Mouse (Mus musculus) hindlimb bud, embryonic 11.5 days (tissue): Measurements from ENCODE around the gene Arid2.
"Not testable (repeated sequence)": the region's sequence is repeated elsewhere in the genome, so short reads cannot be mapped to it uniquely, and the experiment has no call there.

Experiments used
- DNase-seq: peaks from one replicate; pipeline ENCODE4 v3.0.0-alpha.2; 2012; ENCODE audit warnings: low read depth, low spot score; ENCODE audit errors: extremely low spot score

Gene Arid2

GRCm38 (mm10) chr15:96407151-96407550 is 119.8 kb downstream of the Arid2 start:
- no peak for DNase-seq

GRCm38 (mm10) chr15:96408717-96409121 is 121.4 kb downstream of the Arid2 start:
- no peak for DNase-seq

- DNase-seq, result no peak
Observed at GRCm38 (mm10) chr15:96418161-96418560, 130.8 kb downstream of the Arid2 start.

GRCm38 (mm10) chr15:96419920-96420319 is 132.6 kb downstream of the Arid2 start:
- DNase-seq, result no peak

- no peak for DNase-seq
Observed at GRCm38 (mm10) chr15:96434202-96434601, 146.9 kb downstream of the Arid2 start.

GRCm38 (mm10) chr15:96441480-96441879 is 154.2 kb downstream of the Arid2 start:
- DNase-seq, result not testable (repeated sequence)

- no peak for DNase-seq
Observed at GRCm38 (mm10) chr15:96446785-96447184, 159.5 kb downstream of the Arid2 start.

- no peak for DNase-seq
Observed at GRCm38 (mm10) chr15:96448656-96449299, 161.5 kb downstream of the Arid2 start.

- no peak for DNase-seq
Observed at GRCm38 (mm10) chr15:96453346-96453745, 166.0 kb downstream of the Arid2 start.
